Mouse (Mus musculus): Measurements from ENCODE around the gene Spp1. TPM values are rescaled to one million over a fixed set of nuclear protein-coding genes. Genes with fewer than 3 reads are reported as not detected.
"Not testable (repeated sequence)": the region's sequence is repeated elsewhere in the genome, so short reads cannot be mapped to it uniquely, and the experiment has no call there.

Spp1 gene
- polyA plus RNA-seq, 1 experiment from 2014 or later: 24.1 TPM

- no peak for ATAC-seq (replicated peaks; ENCODE audit: insufficient number of reproducible peaks, insufficient read depth, low FRiP score, low read depth)
- Histone ChIP-seq H3K4me1 (replicated peaks) (peaks cover 7% of the 10 kb centered on the region; the same call in 1 of the 2 replicates), H3K9me3 (replicated peaks) (no peaks in the 10 kb centered on the region), H3K4me2 (no peak overlapping the region), H3K27me3 (no peaks in the 10 kb centered on the region), H3K4me3 (no peak overlapping the region), H3K36me3 (no peaks in the 10 kb centered on the region), H3K27ac (no peak overlapping the region), H3K9ac (no peak overlapping the region)
- WGBS: 80% methylated on average over 7 of the region's 7 CpGs
Observed at GRCm38 (mm10) chr5:104436406-104437076, 1.6 kb downstream of the Spp1 start.

GRCm38 (mm10) chr5:104442396-104442795 is 7.5 kb downstream of the Spp1 start:
- no peak overlapping the region for H3K27ac ChIP-seq
- no peak overlapping the region for H3K9ac ChIP-seq
- H3K4me1 ChIP-seq (replicated peaks): peaks cover 2% of the 10 kb centered on the region; the same call in 1 of the 2 replicates
- H3K4me3 ChIP-seq: no peak overlapping the region
- H3K27me3 ChIP-seq: no peaks in the 10 kb centered on the region
- H3K36me3 ChIP-seq: no peaks in the 10 kb centered on the region
- no peak overlapping the region for H3K4me2 ChIP-seq
- 71% methylated on average over 6 of the region's 6 CpGs for WGBS
- no peak for ATAC-seq (replicated peaks; ENCODE audit: insufficient number of reproducible peaks, insufficient read depth, low FRiP score, low read depth)
- no peaks in the 10 kb centered on the region for H3K9me3 ChIP-seq (replicated peaks)

- no peak for ATAC-seq (replicated peaks; ENCODE audit: insufficient number of reproducible peaks, insufficient read depth, low FRiP score, low read depth)
- H3K4me3 ChIP-seq: no peak overlapping the region
- no peak overlapping the region for H3K27ac ChIP-seq
- no peaks in the 10 kb centered on the region for H3K36me3 ChIP-seq
- no peak overlapping the region for H3K9ac ChIP-seq
- H3K4me2 ChIP-seq: no peak overlapping the region
- peaks cover 2% of the 10 kb centered on the region; the same call in 1 of the 2 replicates for H3K4me1 ChIP-seq (replicated peaks)
- peaks cover 2% of the 10 kb centered on the region; the same call in 1 of the 2 replicates for H3K27me3 ChIP-seq
- H3K9me3 ChIP-seq (replicated peaks): no peaks in the 10 kb centered on the region
- 76% methylated on average over 1 of the region's 1 CpGs for WGBS
Observed at GRCm38 (mm10) chr5:104442850-104443249, 7.9 kb downstream of the Spp1 start.

- Histone ChIP-seq H3K36me3 (no peaks in the 10 kb centered on the region), H3K4me2 (no peak overlapping the region), H3K4me1 (replicated peaks) (peaks cover 4% of the 10 kb centered on the region; the same call in 1 of the 2 replicates), H3K4me3 (no peak overlapping the region), H3K9ac (no peak overlapping the region), H3K9me3 (replicated peaks) (no peaks in the 10 kb centered on the region), H3K27ac (no peak overlapping the region), H3K27me3 (peaks cover 2% of the 10 kb centered on the region; the same call in 1 of the 2 replicates)
- 7% methylated on average over 3 of the region's 3 CpGs for WGBS
- ATAC-seq (replicated peaks; ENCODE audit: insufficient number of reproducible peaks, insufficient read depth, low FRiP score, low read depth): no peak
Observed at GRCm38 (mm10) chr5:104446156-104446555, 11.2 kb downstream of the Spp1 start.

GRCm38 (mm10) chr5:104448346-104448745 is 13.4 kb downstream of the Spp1 start:
- not testable (repeated sequence) for H3K36me3 ChIP-seq; H3K9ac ChIP-seq; H3K4me3 ChIP-seq; H3K9me3 ChIP-seq (replicated peaks); H3K4me1 ChIP-seq (replicated peaks); H3K27me3 ChIP-seq; H3K27ac ChIP-seq; H3K4me2 ChIP-seq; ATAC-seq (replicated peaks; ENCODE audit: insufficient number of reproducible peaks, insufficient read depth, low FRiP score, low read depth)
- WGBS: 19% methylated on average over 6 of the region's 6 CpGs

GRCm38 (mm10) chr5:104449491-104449890 is 14.6 kb downstream of the Spp1 start:
- 55% methylated on average over 3 of the region's 3 CpGs for WGBS
- no peak overlapping the region for H3K4me3 ChIP-seq
- no peaks in the 10 kb centered on the region for H3K36me3 ChIP-seq
- no peak overlapping the region for H3K4me2 ChIP-seq
- H3K9me3 ChIP-seq (replicated peaks): no peaks in the 10 kb centered on the region
- peaks cover 4% of the 10 kb centered on the region; the same call in 1 of the 2 replicates for H3K4me1 ChIP-seq (replicated peaks)
- peaks cover 2% of the 10 kb centered on the region; the same call in 1 of the 2 replicates for H3K27me3 ChIP-seq
- ATAC-seq (replicated peaks; ENCODE audit: insufficient number of reproducible peaks, insufficient read depth, low FRiP score, low read depth): no peak
- H3K27ac ChIP-seq: no peak overlapping the region
- no peak overlapping the region for H3K9ac ChIP-seq

GRCm38 (mm10) chr5:104453075-104453474 is 18.2 kb downstream of the Spp1 start:
- Histone ChIP-seq H3K4me1 (replicated peaks) (0 out of 2 replicates have a peak, but pooled peaks cover 2% of the 10 kb centered on the region), H3K27ac (no peak overlapping the region), H3K9ac (no peak overlapping the region), H3K27me3 (no peaks in the 10 kb centered on the region), H3K36me3 (no peaks in the 10 kb centered on the region), H3K4me3 (no peak overlapping the region), H3K9me3 (replicated peaks) (no peaks in the 10 kb centered on the region), H3K4me2 (no peak overlapping the region)
- 39% methylated on average over 1 of the region's 1 CpGs for WGBS
- ATAC-seq (replicated peaks; ENCODE audit: insufficient number of reproducible peaks, insufficient read depth, low FRiP score, low read depth): no peak

GRCm38 (mm10) chr5:104454564-104454963 is 19.6 kb downstream of the Spp1 start:
- Histone ChIP-seq H3K4me1 (replicated peaks) (peaks cover 7% of the 10 kb centered on the region), H3K27ac (no peak overlapping the region)
- 80% methylated on average over 6 of the region's 6 CpGs for WGBS

GRCm38 (mm10) chr5:104458832-104459705 is 24.2 kb downstream of the Spp1 start, which contains the start of gene Pkd2:
Gene Pkd2 (plus strand): TSS chr5:104459450.
- Histone ChIP-seq H3K4me2 (peak within 1 kb of the TSS; percentile 68), H3K9ac (peak within 1 kb of the TSS; percentile 94), H3K4me3 (peak within 1 kb of the TSS; percentile 89), H3K9me3 (replicated peaks) (no peaks in the 10 kb centered on the region), H3K4me1 (replicated peaks) (peaks cover 11% of the 10 kb centered on the region), H3K27ac (peak within 1 kb of the TSS; percentile 94), H3K27me3 (no peaks in the 10 kb centered on the region), H3K36me3 (no peaks in the 10 kb centered on the region)
- WGBS: 12% methylated on average over 42 of the region's 46 CpGs
- ATAC-seq (replicated peaks; ENCODE audit: insufficient number of reproducible peaks, insufficient read depth, low FRiP score, low read depth): peak; percentile 91

More at GRCm38 (mm10) chr5:104454564-104454963, 19.6 kb downstream of the Spp1 start:
- no peak for ATAC-seq (replicated peaks; ENCODE audit: insufficient number of reproducible peaks, insufficient read depth, low FRiP score, low read depth)
- Histone ChIP-seq H3K9ac (no peak overlapping the region), H3K4me3 (no peak overlapping the region), H3K4me2 (no peak overlapping the region), H3K9me3 (replicated peaks) (no peaks in the 10 kb centered on the region), H3K27me3 (no peaks in the 10 kb centered on the region), H3K36me3 (no peaks in the 10 kb centered on the region)

- H3K9ac ChIP-seq: peak overlapping the region; percentile 94
- H3K4me2 ChIP-seq: peak overlapping the region; percentile 68
- H3K36me3 ChIP-seq: no peaks in the 10 kb centered on the region
- under 1% methylated on average over 79 of the region's 82 CpGs for WGBS
- peak overlapping the region; percentile 89 for H3K4me3 ChIP-seq
- peaks cover 11% of the 10 kb centered on the region for H3K4me1 ChIP-seq (replicated peaks)
- no peaks in the 10 kb centered on the region for H3K27me3 ChIP-seq
- H3K9me3 ChIP-seq (replicated peaks): no peaks in the 10 kb centered on the region
- peak overlapping the region; percentile 94 for H3K27ac ChIP-seq
- ATAC-seq (replicated peaks; ENCODE audit: insufficient number of reproducible peaks, insufficient read depth, low FRiP score, low read depth): peak; percentile 63
Observed at GRCm38 (mm10) chr5:104459706-104460455, 25.0 kb downstream of the Spp1 start.

- Histone ChIP-seq H3K4me2 (peak overlapping the region; percentile 68), H3K9ac (peak overlapping the region; percentile 94; the same call in 1 of the 2 replicates), H3K27ac (peak overlapping the region; percentile 94), H3K9me3 (replicated peaks) (no peaks in the 10 kb centered on the region), H3K4me1 (replicated peaks) (peaks cover 11% of the 10 kb centered on the region), H3K27me3 (no peaks in the 10 kb centered on the region), H3K4me3 (peak overlapping the region; percentile 89), H3K36me3 (0 out of 2 replicates have a peak, but pooled peaks cover 4% of the 10 kb centered on the region)
- WGBS: 29% methylated on average over 3 of the region's 3 CpGs
- ATAC-seq (replicated peaks; ENCODE audit: insufficient number of reproducible peaks, insufficient read depth, low FRiP score, low read depth): no peak
Observed at GRCm38 (mm10) chr5:104460456-104460838, 25.5 kb downstream of the Spp1 start.

Measured in heart, embryonic 15.5 days (tissue).